8 mouse cellular contexts compared by ENCODE assay signal in genomic region chr7:28946271-28946610, GRCm38 (mm10). TPM values are rescaled to one million over a fixed set of nuclear protein-coding genes. Genes with fewer than 3 reads are reported as not detected.
DNase-seq lines count a peak whose midpoint lies in the region; ATAC-seq and TF ChIP-seq lines count a peak whose summit lies in the region.

No protein-coding gene starts in this region.

- 20% methylated on average over 1 of the region's 1 CpGs for WGBS in kidney, embryonic 15.5 days
- WGBS in embryonic facial prominence, embryonic 15.5 days = 10% methylated on average over 1 of the region's 1 CpGs
- WGBS in liver, postnatal 0 days (ENCODE audit: insufficient replicate concordance) = 20% methylated on average over 1 of the region's 1 CpGs

- TF ChIP-seq CTCF in liver, postnatal 0 days (IDR thresholded peaks at IDR 0.05; ENCODE audit: low read depth) = no peak

- ATAC-seq in kidney, embryonic 15.5 days (replicated peaks; ENCODE audit: low FRiP score) = no peak
- no peak for ATAC-seq in embryonic facial prominence, embryonic 15.5 days (ENCODE audit: insufficient number of reproducible peaks, low FRiP score, low TSS enrichment, low read depth)
- ATAC-seq in liver, postnatal 0 days = no peak
- no peak for ATAC-seq in erythroblast, adult 5-6 weeks (replicated peaks; ENCODE audit: low FRiP score, poor library complexity, severe bottlenecking)

- H3K4me1 ChIP-seq in kidney, embryonic 15.5 days = peaks cover 97% of the 10 kb centered on the region
- H3K4me1 ChIP-seq in embryonic facial prominence, embryonic 15.5 days = peaks cover 90% of the 10 kb centered on the region
- peaks cover 73% of the 10 kb centered on the region for H3K4me1 ChIP-seq in liver, postnatal 0 days (ENCODE audit: insufficient read depth)

- 0 out of 2 replicates have a peak overlapping the region, but pooled peaks have one; percentile 24 for H3K9ac ChIP-seq in kidney, embryonic 15.5 days
- H3K9ac ChIP-seq in embryonic facial prominence, embryonic 15.5 days = no peak overlapping the region
- H3K9ac ChIP-seq in liver, postnatal 0 days (replicated peaks) = no peak overlapping the region

- no peak overlapping the region for H3K4me3 ChIP-seq in kidney, embryonic 15.5 days (replicated peaks)
- H3K4me3 ChIP-seq in embryonic facial prominence, embryonic 15.5 days (replicated peaks) = no peak overlapping the region
- H3K4me3 ChIP-seq in liver, postnatal 0 days (ENCODE audit: low read depth, low read length) = no peak overlapping the region

- H3K9me3 ChIP-seq in kidney, embryonic 15.5 days (replicated peaks) = no peaks in the 10 kb centered on the region
- H3K9me3 ChIP-seq in embryonic facial prominence, embryonic 15.5 days (replicated peaks) = no peaks in the 10 kb centered on the region
- no peaks in the 10 kb centered on the region for H3K9me3 ChIP-seq in liver, postnatal 0 days (ENCODE audit: low read length)

- DNase-seq in kidney, postnatal 4 days = no peak
- peak; percentile 55 for DNase-seq in R1 (ENCODE audit: low read depth, low spot score)
- no peak for DNase-seq in liver, postnatal 0 days
- DNase-seq in adrenal gland, postnatal 36 days = no peak
- DNase-seq in gastrocnemius, postnatal 25 days = no peak

- peaks cover 18% of the 10 kb centered on the region for H3K36me3 ChIP-seq in kidney, embryonic 15.5 days
- H3K36me3 ChIP-seq in embryonic facial prominence, embryonic 15.5 days = 0 out of 2 replicates have a peak, but pooled peaks cover 6% of the 10 kb centered on the region
- H3K36me3 ChIP-seq in liver, postnatal 0 days (replicated peaks; ENCODE audit: insufficient read depth, low read length) = peaks cover 16% of the 10 kb centered on the region

- no peaks in the 10 kb centered on the region for H3K27me3 ChIP-seq in kidney, embryonic 15.5 days
- H3K27me3 ChIP-seq in embryonic facial prominence, embryonic 15.5 days = no peaks in the 10 kb centered on the region
- H3K27me3 ChIP-seq in liver, postnatal 0 days (ENCODE audit: insufficient read depth, low read length) = no peaks in the 10 kb centered on the region

- peak overlapping the region; percentile 3; the same call in 1 of the 2 replicates for H3K4me2 ChIP-seq in kidney, embryonic 15.5 days
- peak overlapping the region; percentile 15; the same call in 1 of the 2 replicates for H3K4me2 ChIP-seq in embryonic facial prominence, embryonic 15.5 days (replicated peaks)
- H3K4me2 ChIP-seq in liver, postnatal 0 days (ENCODE audit: low read depth, low read length) = no peak overlapping the region

- TF ChIP-seq EP300 in liver, postnatal 0 days (IDR thresholded peaks at IDR 0.05; ENCODE audit: low read depth) = no peak

- peak overlapping the region; percentile 96 for H3K27ac ChIP-seq in kidney, embryonic 15.5 days
- H3K27ac ChIP-seq in embryonic facial prominence, embryonic 15.5 days (replicated peaks) = peak overlapping the region; percentile 92
- H3K27ac ChIP-seq in liver, postnatal 0 days (ENCODE audit: low read depth) = peak overlapping the region; percentile 29; the same call in 1 of the 2 replicates

RNA-seq across cellular contexts. Expression of gene Actn4, which starts 15.9 kb away (rescaled TPM):
- 288 and 312 TPM in 2 replicates for polyA plus RNA-seq in kidney, embryonic 15.5 days (2015; fragmentation: Nextera tagmentation; extraction: Ambion mirVana)
- 321 and 328 TPM in 2 replicates for polyA plus RNA-seq in embryonic facial prominence, embryonic 15.5 days (2015; fragmentation: Nextera tagmentation; extraction: Ambion mirVana)
- 76.3 and 81.2 TPM in 2 replicates for polyA plus RNA-seq in liver, postnatal 0 days (2015; fragmentation: Nextera tagmentation; extraction: Ambion mirVana)
- total RNA-seq in adrenal gland, postnatal 36 days (2021) = 100 to 1,000 TPM; 193 to 252 TPM
- 10 to 100 TPM; 36.7 to 45.8 TPM for total RNA-seq in gastrocnemius, postnatal 25 days (2021)
- total RNA-seq in erythroblast, adult 5-6 weeks (2015; ENCODE audit: low replicate concordance) = 42.0 and 55.3 TPM in 2 replicates
- total RNA-seq in erythroblast, adult 5-6 weeks (2017; ENCODE audit: low replicate concordance) = 45.1 and 45.4 TPM in 2 replicates

RNA-seq across cellular contexts. Expression of gene Eif3k, which starts 35.4 kb away (rescaled TPM):
- polyA plus RNA-seq in kidney, embryonic 15.5 days (2015; fragmentation: Nextera tagmentation; extraction: Ambion mirVana) = 401 and 402 TPM in 2 replicates
- polyA plus RNA-seq in embryonic facial prominence, embryonic 15.5 days (2015; fragmentation: Nextera tagmentation; extraction: Ambion mirVana) = 403 and 405 TPM in 2 replicates
- 162 and 166 TPM in 2 replicates for polyA plus RNA-seq in liver, postnatal 0 days (2015; fragmentation: Nextera tagmentation; extraction: Ambion mirVana)
- 100 to 1,000 TPM; 241 to 264 TPM for total RNA-seq in adrenal gland, postnatal 36 days (2021)
- 100 to 1,000 TPM; 116 to 137 TPM for total RNA-seq in gastrocnemius, postnatal 25 days (2021)
- 50.7 and 81.1 TPM in 2 replicates for total RNA-seq in erythroblast, adult 5-6 weeks (2015; ENCODE audit: low replicate concordance)
- 115 and 133 TPM in 2 replicates for total RNA-seq in erythroblast, adult 5-6 weeks (2017; ENCODE audit: low replicate concordance)

RNA-seq across cellular contexts. Expression of gene Map4k1, which starts 35.6 kb away (rescaled TPM):
- polyA plus RNA-seq in kidney, embryonic 15.5 days (2015; fragmentation: Nextera tagmentation; extraction: Ambion mirVana) = 9.0 and 9.6 TPM in 2 replicates
- polyA plus RNA-seq in embryonic facial prominence, embryonic 15.5 days (2015; fragmentation: Nextera tagmentation; extraction: Ambion mirVana) = 7.5 and 7.7 TPM in 2 replicates
- 11.9 and 16.5 TPM in 2 replicates for polyA plus RNA-seq in liver, postnatal 0 days (2015; fragmentation: Nextera tagmentation; extraction: Ambion mirVana)
- total RNA-seq in adrenal gland, postnatal 36 days (2021) = 1 to 10 TPM; 1.1 to 1.7 TPM
- total RNA-seq in gastrocnemius, postnatal 25 days (2021) = under 1 TPM; 0.29 to 0.36 TPM
- total RNA-seq in erythroblast, adult 5-6 weeks (2015; ENCODE audit: low replicate concordance) = 5.6 and 6.7 TPM in 2 replicates
- 11.3 and 11.8 TPM in 2 replicates for total RNA-seq in erythroblast, adult 5-6 weeks (2017; ENCODE audit: low replicate concordance)

Comparison
In these comparisons a context has a peak if more than half of its experiments do, and no peak if none do; other contexts are left out.
1. H3K27ac ChIP-seq: peak in every context shown above with its lines; median percentile 96 in kidney, embryonic 15.5 days; 92 in embryonic facial prominence, embryonic 15.5 days; 29 in liver, postnatal 0 days.